Mouse (Mus musculus): ENCODE results near the gene Olfr486. TPM values are rescaled to one million over a fixed set of nuclear protein-coding genes. Genes with fewer than 3 reads are reported as not detected.
"Not testable (repeated sequence)": the region's sequence is repeated elsewhere in the genome, so short reads cannot be mapped to it uniquely, and the experiment has no call there.

Gene Olfr486
- polyA plus RNA-seq (2012; rRNA removed) = not detected in 2 replicates

DNA sequence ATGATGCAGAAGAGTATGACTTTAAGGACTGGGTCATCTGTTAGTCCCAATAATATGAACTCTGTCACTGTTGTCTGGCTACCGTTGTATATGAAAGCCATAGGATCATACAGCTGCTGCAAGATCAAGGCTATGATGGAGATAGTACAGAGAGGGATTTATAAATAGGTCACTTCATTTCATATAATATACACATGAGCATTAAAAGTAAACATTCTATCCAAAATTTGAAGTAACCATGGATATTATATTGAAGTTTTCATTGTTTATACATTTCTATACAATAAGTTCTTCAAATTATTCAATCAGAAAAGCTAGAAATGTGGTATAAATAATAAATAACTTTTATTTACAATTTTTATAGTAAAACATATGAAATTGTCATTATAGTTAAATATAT, at the start of gene Olfr486:
Gene Olfr486, minus strand, starts transcription at position 101 of the 400 bp plus-strand sequence.
- DNase-seq (ENCODE audit: low read depth) = not testable (repeated sequence)

DNA sequence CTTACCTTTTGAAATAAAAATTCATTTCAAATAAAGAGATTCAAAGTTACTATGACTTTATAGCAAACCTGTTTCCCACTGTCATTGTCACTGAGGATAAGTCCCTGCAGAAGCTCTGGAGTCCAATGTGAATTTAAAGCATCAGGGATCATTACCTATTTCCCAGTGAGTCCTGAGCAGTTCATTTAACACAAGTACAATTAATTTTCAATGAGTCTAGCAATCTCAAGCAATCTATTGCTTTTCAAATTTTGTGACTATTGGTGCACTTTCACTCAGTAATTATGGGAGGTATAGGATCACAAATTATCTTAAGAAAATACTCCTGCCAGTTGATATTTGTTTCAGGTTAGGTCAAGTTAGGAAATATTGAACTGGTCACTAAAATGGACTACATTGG, 42.0 kb upstream of the Olfr486 start, which contains the start of gene Olfr487:
Gene Olfr487, minus strand, starts transcription at position 101 of the 400 bp plus-strand sequence.
- not testable (repeated sequence) for DNase-seq (ENCODE audit: low read depth)

- no peak for DNase-seq (ENCODE audit: low read depth)
Observed at GRCm38 (mm10) chr7:108196938-108197337, 24.4 kb upstream of the Olfr486 start.

- not testable (repeated sequence) for DNase-seq (ENCODE audit: low read depth)
Observed at GRCm38 (mm10) chr7:108196337-108196736, 23.8 kb upstream of the Olfr486 start.

- DNase-seq (ENCODE audit: low read depth) = not testable (repeated sequence)
Observed at GRCm38 (mm10) chr7:108192714-108193113, 20.2 kb upstream of the Olfr486 start.

DNA sequence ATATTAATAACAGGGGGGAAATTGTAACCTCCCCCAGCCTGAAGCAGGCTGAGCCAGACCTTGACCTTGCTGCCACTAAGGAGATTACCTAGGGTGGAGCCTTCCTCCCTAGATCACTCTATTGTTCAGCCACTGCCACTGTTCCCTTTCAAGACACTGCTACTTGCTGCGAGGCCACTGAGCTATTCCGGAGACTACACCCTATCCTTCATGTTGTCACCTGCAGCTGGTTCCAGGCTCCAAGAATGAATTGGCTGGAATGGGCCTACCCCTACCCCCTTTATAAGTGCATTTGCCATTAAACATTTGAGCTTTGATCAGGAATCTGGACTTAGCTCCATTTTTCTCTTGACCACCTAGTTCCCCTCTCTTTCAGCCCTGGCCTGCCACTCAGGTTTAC, 18.7 kb upstream of the Olfr486 start:
- not testable (repeated sequence) for DNase-seq (ENCODE audit: low read depth)

DNA sequence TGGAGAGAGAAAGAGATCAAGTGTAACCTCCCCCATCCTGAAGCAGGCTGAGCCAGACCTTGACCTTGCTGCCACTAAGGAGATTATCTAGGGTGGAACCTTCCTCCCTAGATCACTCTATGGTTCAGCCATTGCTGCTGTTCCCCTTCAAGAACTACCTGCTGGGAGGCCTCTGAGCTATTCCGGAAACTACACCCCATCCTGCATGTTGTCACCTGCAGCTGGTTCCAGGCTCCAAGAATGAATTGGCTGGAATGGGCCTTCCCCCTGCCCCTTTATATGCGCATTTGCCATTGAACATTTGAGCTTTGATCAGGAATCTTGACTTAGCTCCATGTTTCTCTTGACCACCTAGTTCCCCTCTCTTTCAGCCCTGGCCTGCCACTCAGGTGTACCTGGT, 12.7 kb upstream of the Olfr486 start:
- not testable (repeated sequence) for DNase-seq (ENCODE audit: low read depth)

GRCm38 (mm10) chr7:108184401-108184800, 11.9 kb upstream of the Olfr486 start:
- not testable (repeated sequence) for DNase-seq (ENCODE audit: low read depth)

DNA sequence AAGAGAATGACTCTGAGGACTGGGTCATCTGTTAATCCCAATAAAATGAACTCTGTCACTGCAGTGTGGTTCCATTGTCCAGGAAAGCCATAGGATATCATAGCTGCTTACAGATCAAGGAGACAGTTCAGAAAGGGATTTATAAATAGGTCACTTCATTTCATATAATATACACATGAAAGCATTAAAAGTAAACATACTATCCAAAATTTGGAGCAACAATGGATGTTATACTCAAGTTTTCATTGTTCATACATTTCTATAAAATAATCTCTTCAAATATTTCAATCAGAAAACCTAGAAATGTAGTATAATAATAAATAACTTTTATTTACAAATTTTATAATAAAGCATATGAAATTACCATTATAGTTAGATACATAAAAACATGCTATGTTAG, 12.8 kb downstream of the Olfr486 start, which contains the start of gene Olfr485:
Gene Olfr485, minus strand, starts transcription at position 101 of the 400 bp plus-strand sequence.
- DNase-seq (ENCODE audit: low read depth) = no peak

DNA sequence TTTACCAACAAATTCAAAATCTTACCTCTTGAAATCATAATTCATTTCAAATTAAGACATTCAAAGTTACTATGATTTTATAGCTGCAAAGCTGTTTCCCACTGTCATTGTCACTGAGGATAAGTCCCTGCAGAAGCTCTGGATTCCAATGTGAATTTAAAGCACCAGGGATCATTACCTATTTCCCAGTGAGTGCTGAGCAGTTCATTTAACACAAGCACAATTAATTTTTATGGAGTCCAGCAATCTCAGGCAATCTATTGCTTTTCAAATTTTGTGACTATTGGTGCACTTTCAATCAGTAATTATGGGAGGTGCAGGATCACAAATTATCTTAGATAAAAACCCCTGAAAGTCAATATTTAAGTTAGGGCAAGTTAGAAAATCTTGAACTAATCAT, 45.2 kb downstream of the Olfr486 start, which contains the start of gene Olfr484:
Gene Olfr484, minus strand, starts transcription at position 101 of the 400 bp plus-strand sequence.
- DNase-seq (ENCODE audit: low read depth) = no peak

Other genes with a start within 250 kb of the Olfr486 start
- gene Olfr473, start 242.3 kb downstream of the Olfr486 start, polyA plus RNA-seq (2012; rRNA removed) = not detected in 2 replicates
- gene Olfr474, start 218.1 kb downstream of the Olfr486 start, polyA plus RNA-seq (2012; rRNA removed) = not detected in 2 replicates
- gene Olfr476, start 207.9 kb downstream of the Olfr486 start, polyA plus RNA-seq (2012; rRNA removed) = not detected in 2 replicates
- gene Olfr477, start 186.0 kb downstream of the Olfr486 start, polyA plus RNA-seq (2012; rRNA removed) = not detected in 2 replicates
- gene Olfr478, start 138.8 kb downstream of the Olfr486 start, polyA plus RNA-seq (2012; rRNA removed) = not detected in 2 replicates
- not detected in 2 replicates for gene Olfr479, start 122.0 kb downstream of the Olfr486 start, polyA plus RNA-seq (2012; rRNA removed)
- gene Olfr480, start 105.4 kb downstream of the Olfr486 start, polyA plus RNA-seq (2012; rRNA removed) = not detected in 2 replicates
- not detected in 2 replicates for gene Olfr481, start 92.9 kb downstream of the Olfr486 start, polyA plus RNA-seq (2012; rRNA removed)
- not detected in 2 replicates for gene Olfr482, start 75.2 kb downstream of the Olfr486 start, polyA plus RNA-seq (2012; rRNA removed)
- gene Olfr483, start 71.9 kb downstream of the Olfr486 start, polyA plus RNA-seq (2012; rRNA removed) = not detected in 2 replicates
- not detected in 2 replicates for gene Olfr484, start 45.3 kb downstream of the Olfr486 start, polyA plus RNA-seq (2012; rRNA removed)
- not detected in 2 replicates for gene Olfr485, start 12.9 kb downstream of the Olfr486 start, polyA plus RNA-seq (2012; rRNA removed)
- not detected in 2 replicates for gene Olfr487, start 41.9 kb upstream of the Olfr486 start, polyA plus RNA-seq (2012; rRNA removed)
- not detected in 2 replicates for gene Olfr488, start 85.6 kb upstream of the Olfr486 start, polyA plus RNA-seq (2012; rRNA removed)
- gene Olfr490, start 116.2 kb upstream of the Olfr486 start, polyA plus RNA-seq (2012; rRNA removed) = not detected in 2 replicates
- gene Olfr491, start 140.7 kb upstream of the Olfr486 start, polyA plus RNA-seq (2012; rRNA removed) = 0.14 TPM in 1 of 2 replicates, not detected in the other
- gene Olfr492, start 150.9 kb upstream of the Olfr486 start, polyA plus RNA-seq (2012; rRNA removed) = not detected in 2 replicates
- gene Olfr493, start 174.2 kb upstream of the Olfr486 start, polyA plus RNA-seq (2012; rRNA removed) = not detected in 2 replicates
- gene Olfr494, start 192.6 kb upstream of the Olfr486 start, polyA plus RNA-seq (2012; rRNA removed) = not detected in 2 replicates
- gene Olfr495, start 220.4 kb upstream of the Olfr486 start, polyA plus RNA-seq (2012; rRNA removed) = not detected in 2 replicates
- not detected in 2 replicates for gene Olfr497, start 247.7 kb upstream of the Olfr486 start, polyA plus RNA-seq (2012; rRNA removed)